Mouse (Mus musculus) limb, embryonic 12.5 days (tissue): ENCODE results near the gene Mogs. TPM values are rescaled to one million over a fixed set of nuclear protein-coding genes. Genes with fewer than 3 reads are reported as not detected.

Source experiments
- ATAC-seq: fragments of 200-750 bp; cut with Nextera tagmentation; 2 replicates; pipeline ENCODE4 v1.8.0; 2017; ENCODE audit warnings: low read depth, moderate TSS enrichment; ENCODE audit not compliant: insufficient number of reproducible peaks, insufficient read depth, low FRiP score, low TSS enrichment
- H3K27ac ChIP-seq: fragments of 300-500 bp; sonication (generic); 2 replicates; pipeline ENCODE4 v1.5.1; 2016; ENCODE audit warnings: mild to moderate bottlenecking, moderate library complexity
- H3K27me3 ChIP-seq: fragments of 300-500 bp; sonication (generic); 2 replicates; pipeline ENCODE4 v1.6.1; 2016; ENCODE audit warnings: mild to moderate bottlenecking, moderate library complexity
- H3K36me3 ChIP-seq: fragments of 300-500 bp; sonication (generic); 2 replicates; pipeline ENCODE4 v1.6.1; 2016; ENCODE audit warnings: mild to moderate bottlenecking, moderate library complexity
- H3K4me1 ChIP-seq: fragments of 300-500 bp; sonication (generic); replicated peaks from 2 replicates; pipeline ENCODE4 v1.6.1; 2016
- H3K4me2 ChIP-seq: fragments of 300-500 bp; sonication (generic); 2 replicates; pipeline ENCODE4 v1.6.1; 2016; ENCODE audit warnings: mild to moderate bottlenecking, moderate library complexity
- H3K4me3 ChIP-seq: fragments of 300-500 bp; sonication (generic); replicated peaks from 2 replicates; pipeline ENCODE4 v1.5.1; 2016; ENCODE audit warnings: mild to moderate bottlenecking
- H3K9ac ChIP-seq: fragments of 300-500 bp; sonication (generic); replicated peaks from 2 replicates; pipeline ENCODE4 v1.6.1; 2016; ENCODE audit warnings: mild to moderate bottlenecking, moderate library complexity
- H3K9me3 ChIP-seq: fragments of 300-500 bp; sonication (generic); 2 replicates; pipeline ENCODE4 v1.6.1; 2016; ENCODE audit warnings: mild to moderate bottlenecking, moderate library complexity
- WGBS: fragments of 180-500 bp; shearing (Covaris S2); methylation state at CpG from one replicate; pipeline ENCODE4 v1.1.7; 2016; 5-methylcytosine and 5-hydroxymethylcytosine counted together
- polyA plus RNA-seq: library from polyadenylated mRNA; unstranded; fragments of >200 nt; fragmentation: Nextera tagmentation; extraction: Ambion mirVana; gene quantifications from 2 replicates; pipeline ENCODE4 v1.2.1, GENCODE M21; 2016

Mogs gene
- polyA plus RNA-seq: 55.3 and 58.2 TPM in 2 replicates

DNA sequence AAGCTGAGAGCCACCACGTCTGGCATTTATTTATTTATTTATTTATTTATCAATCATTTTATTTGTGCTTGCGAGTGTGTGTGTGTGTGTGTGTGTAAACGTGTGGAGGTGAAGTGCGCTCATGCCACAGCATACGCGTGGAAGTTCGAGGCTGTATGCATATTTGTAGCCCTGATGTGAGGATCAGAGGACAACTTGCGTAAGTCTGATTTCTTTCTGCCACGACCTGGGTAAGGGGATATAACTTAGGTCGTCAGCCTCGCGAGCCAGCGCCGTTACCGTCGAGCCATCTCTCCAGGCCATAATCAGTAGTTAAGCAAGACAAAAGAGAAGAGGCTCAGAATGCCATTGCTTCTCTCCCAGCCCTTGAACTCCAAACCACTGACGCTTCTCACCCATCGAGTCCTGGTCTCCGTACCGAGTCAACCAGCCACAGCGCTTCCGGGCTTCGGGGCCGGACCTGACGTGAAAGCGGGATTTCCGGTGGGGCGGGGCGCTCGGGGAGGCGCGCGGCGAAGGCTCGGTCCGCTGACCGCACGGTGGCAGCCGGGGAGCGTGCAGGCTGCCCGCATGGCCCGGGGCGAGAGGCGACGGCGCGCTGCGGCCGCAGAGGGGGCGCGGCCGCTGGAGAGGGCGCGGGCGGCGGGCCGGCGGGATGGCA lies at the start of gene Mogs:
Gene Mogs (plus strand): TSS at position 486 of the 661 bp plus-strand sequence.
- peaks cover 30% of the 10 kb centered on the region for H3K4me1 ChIP-seq
- ATAC-seq: peak; percentile 76
- no peaks in the 10 kb centered on the region for H3K27me3 ChIP-seq
- H3K27ac ChIP-seq: peak within 1 kb of the TSS; percentile 78
- peak within 1 kb of the TSS; percentile 90 for H3K9ac ChIP-seq
- no peaks in the 10 kb centered on the region for H3K9me3 ChIP-seq
- peak within 1 kb of the TSS; percentile 83 for H3K4me3 ChIP-seq
- peaks cover 42% of the 10 kb centered on the region for H3K36me3 ChIP-seq
- under 1% methylated on average over 56 of the region's 58 CpGs for WGBS
- H3K4me2 ChIP-seq: peak within 1 kb of the TSS; percentile 96

DNA sequence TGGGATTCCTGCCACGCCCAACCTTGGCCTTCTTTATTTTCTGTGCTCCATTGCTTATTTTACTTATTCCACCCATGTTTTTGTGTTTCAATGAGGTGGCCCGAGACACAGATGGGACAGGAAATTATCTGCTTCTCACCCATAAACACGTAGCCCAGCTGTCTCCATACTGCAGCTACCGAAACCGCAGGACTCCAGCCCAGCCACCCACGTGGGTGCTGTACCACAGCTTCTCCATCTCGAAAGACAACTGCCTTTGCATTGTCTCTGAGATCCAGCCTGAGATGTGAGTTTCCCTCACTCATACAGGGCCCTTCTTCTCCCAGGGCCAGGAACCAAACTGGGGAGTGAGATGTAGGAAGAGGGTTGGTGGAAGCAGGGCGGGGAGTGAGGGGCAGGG lies 49.3 kb upstream of the Mogs start:
- Histone ChIP-seq H3K9ac (no peak overlapping the region), H3K4me3 (no peak overlapping the region), H3K27me3 (peaks cover 99% of the 10 kb centered on the region), H3K4me1 (peaks cover 22% of the 10 kb centered on the region), H3K9me3 (no peaks in the 10 kb centered on the region), H3K36me3 (no peaks in the 10 kb centered on the region), H3K27ac (no peak overlapping the region), H3K4me2 (no peak overlapping the region)
- WGBS: 45% methylated on average over 8 of the region's 8 CpGs
- no peak for ATAC-seq

GRCm38 (mm10) chr6:83066441-83066840 lies 48.9 kb upstream of the Mogs start:
- no peak overlapping the region for H3K4me2 ChIP-seq
- no peaks in the 10 kb centered on the region for H3K9me3 ChIP-seq
- H3K9ac ChIP-seq: no peak overlapping the region
- peaks cover 26% of the 10 kb centered on the region for H3K4me1 ChIP-seq
- WGBS: 22% methylated on average over 6 of the region's 6 CpGs
- no peak overlapping the region for H3K27ac ChIP-seq
- peaks cover 99% of the 10 kb centered on the region for H3K27me3 ChIP-seq
- no peaks in the 10 kb centered on the region for H3K36me3 ChIP-seq
- ATAC-seq: no peak
- no peak overlapping the region for H3K4me3 ChIP-seq

- no peak for ATAC-seq
- Histone ChIP-seq H3K9ac (no peak overlapping the region), H3K4me2 (no peak overlapping the region), H3K4me1 (peaks cover 28% of the 10 kb centered on the region), H3K9me3 (no peaks in the 10 kb centered on the region), H3K27ac (no peak overlapping the region), H3K4me3 (no peak overlapping the region), H3K27me3 (peaks cover 99% of the 10 kb centered on the region), H3K36me3 (no peaks in the 10 kb centered on the region)
- 5% methylated on average over 8 of the region's 8 CpGs for WGBS
Measured at GRCm38 (mm10) chr6:83068221-83068620, 47.1 kb upstream of the Mogs start.

GRCm38 (mm10) chr6:83068706-83069487 lies 46.4 kb upstream of the Mogs start:
- H3K4me3 ChIP-seq: peak overlapping the region; percentile 29
- no peaks in the 10 kb centered on the region for H3K9me3 ChIP-seq
- peak overlapping the region; percentile 39 for H3K4me2 ChIP-seq
- H3K4me1 ChIP-seq: peaks cover 28% of the 10 kb centered on the region
- no peak for ATAC-seq
- 0 out of 2 replicates have a peak overlapping the region, but pooled peaks have one; percentile 8 for H3K9ac ChIP-seq
- peaks cover 99% of the 10 kb centered on the region for H3K27me3 ChIP-seq
- H3K27ac ChIP-seq: no peak overlapping the region
- WGBS: under 1% methylated on average over 81 of the region's 81 CpGs
- H3K36me3 ChIP-seq: no peaks in the 10 kb centered on the region

- H3K27ac ChIP-seq: no peak overlapping the region
- peaks cover 99% of the 10 kb centered on the region for H3K27me3 ChIP-seq
- H3K36me3 ChIP-seq: no peaks in the 10 kb centered on the region
- H3K4me2 ChIP-seq: peak overlapping the region; percentile 46
- no peak overlapping the region for H3K9ac ChIP-seq
- no peaks in the 10 kb centered on the region for H3K9me3 ChIP-seq
- peaks cover 28% of the 10 kb centered on the region for H3K4me1 ChIP-seq
- H3K4me3 ChIP-seq: peak overlapping the region; percentile 29
- 1% methylated on average over 68 of the region's 69 CpGs for WGBS
- ATAC-seq: no peak
Measured at GRCm38 (mm10) chr6:83069488-83070246, 45.6 kb upstream of the Mogs start.

GRCm38 (mm10) chr6:83070247-83070310 lies 45.2 kb upstream of the Mogs start, which contains the start of gene Tlx2:
Tlx2 (minus strand) TSS chr6:83070293.
- WGBS: 0% methylated on average over 10 of the region's 10 CpGs
- Histone ChIP-seq H3K36me3 (no peaks in the 10 kb centered on the region), H3K9me3 (no peaks in the 10 kb centered on the region), H3K4me1 (peaks cover 28% of the 10 kb centered on the region), H3K4me2 (peak within 1 kb of the TSS; percentile 46), H3K27ac (no peak within 1 kb of the TSS), H3K4me3 (peak within 1 kb of the TSS; percentile 29), H3K27me3 (peaks cover 99% of the 10 kb centered on the region), H3K9ac (peak within 1 kb of the TSS; percentile 18; the same call in 1 of the 2 replicates)
- no peak for ATAC-seq

DNA sequence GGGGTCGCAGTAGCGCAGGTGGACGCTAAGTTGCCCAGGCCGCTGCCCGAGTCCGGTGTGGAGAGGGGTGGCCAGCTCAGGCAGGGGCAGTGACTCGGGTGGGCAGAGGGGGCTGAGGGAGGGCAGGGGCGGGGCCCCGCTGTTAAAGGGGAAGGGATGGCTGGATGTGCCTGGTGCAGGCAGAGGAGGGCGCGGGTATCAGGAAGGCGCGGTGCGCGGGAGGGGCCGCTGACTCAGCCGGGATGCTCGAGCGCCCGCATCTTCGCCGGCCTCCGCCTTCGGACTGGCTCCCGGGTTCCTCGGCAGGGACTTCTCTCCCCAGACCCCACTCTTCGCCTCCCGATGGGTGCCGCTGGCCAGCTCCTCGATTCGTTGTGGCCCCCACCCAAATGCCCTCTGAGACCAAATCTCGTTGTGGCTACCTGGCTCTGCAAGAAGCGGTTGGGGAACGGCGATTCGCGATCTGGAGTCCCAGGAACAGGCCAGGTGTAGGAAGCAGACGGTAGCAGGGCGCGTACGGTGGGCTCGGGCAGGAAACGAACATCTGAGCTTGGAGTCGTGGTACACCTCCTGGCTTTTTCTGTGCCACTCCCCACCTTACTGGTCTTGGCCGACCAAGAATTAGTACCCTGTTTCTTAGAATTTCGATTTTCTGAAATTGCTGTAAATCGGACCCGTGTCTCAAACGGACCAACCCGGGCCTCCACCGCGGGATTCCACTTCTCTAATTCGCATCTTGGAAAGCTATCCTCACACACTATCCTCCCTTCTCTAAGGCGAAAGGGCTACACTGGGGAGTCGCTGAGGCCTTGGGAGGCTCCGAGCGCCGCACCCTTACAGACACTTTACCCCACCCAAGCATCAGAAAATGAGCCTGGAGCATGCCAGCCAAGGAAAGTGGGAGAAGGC lies 44.7 kb upstream of the Mogs start:
- no peaks in the 10 kb centered on the region for H3K36me3 ChIP-seq
- H3K4me3 ChIP-seq: peak overlapping the region; percentile 29
- H3K9me3 ChIP-seq: no peaks in the 10 kb centered on the region
- H3K27me3 ChIP-seq: peaks cover 97% of the 10 kb centered on the region
- peak overlapping the region; percentile 18; the same call in 1 of the 2 replicates for H3K9ac ChIP-seq
- no peak overlapping the region for H3K27ac ChIP-seq
- no peak for ATAC-seq
- WGBS: under 1% methylated on average over 58 of the region's 58 CpGs
- H3K4me1 ChIP-seq: peaks cover 28% of the 10 kb centered on the region
- peak overlapping the region; percentile 46 for H3K4me2 ChIP-seq

- Histone ChIP-seq H3K4me2 (peak overlapping the region; percentile 46), H3K27ac (no peak overlapping the region), H3K36me3 (no peaks in the 10 kb centered on the region), H3K4me1 (peaks cover 28% of the 10 kb centered on the region), H3K9me3 (no peaks in the 10 kb centered on the region), H3K9ac (peak overlapping the region; percentile 18; the same call in 1 of the 2 replicates), H3K27me3 (peaks cover 97% of the 10 kb centered on the region), H3K4me3 (peak overlapping the region; percentile 17)
- no peak for ATAC-seq
- WGBS: 2% methylated on average over 24 of the region's 24 CpGs
Measured at GRCm38 (mm10) chr6:83071220-83071619, 44.1 kb upstream of the Mogs start.

- no peak for ATAC-seq
- WGBS: 20% methylated on average over 2 of the region's 2 CpGs
- Histone ChIP-seq H3K4me3 (no peak overlapping the region), H3K4me2 (no peak overlapping the region), H3K36me3 (peaks cover 3% of the 10 kb centered on the region), H3K27me3 (peaks cover 66% of the 10 kb centered on the region), H3K9me3 (no peaks in the 10 kb centered on the region), H3K27ac (no peak overlapping the region), H3K4me1 (peaks cover 32% of the 10 kb centered on the region), H3K9ac (no peak overlapping the region)
Measured at GRCm38 (mm10) chr6:83074979-83075378, 40.3 kb upstream of the Mogs start.
